Mouse (Mus musculus): ENCODE results near the gene Zfp655. TPM values are rescaled to one million over a fixed set of nuclear protein-coding genes. Genes with fewer than 3 reads are reported as not detected.

Gene Zfp655
- 18.8 and 19.9 TPM in 2 replicates for polyA plus RNA-seq (2015; fragmentation: Nextera tagmentation; extraction: Ambion mirVana)

GRCm38 (mm10) chr5:145231367-145231871 is at the start of gene Zfp655:
Zfp655 (plus strand) TSS chr5:145231715.

GRCm38 (mm10) chr5:145191962-145192361 is 39.6 kb upstream of the Zfp655 start, which contains the start of gene Atp5j2:
Atp5j2 (minus strand) TSS chr5:145192062.

DNA sequence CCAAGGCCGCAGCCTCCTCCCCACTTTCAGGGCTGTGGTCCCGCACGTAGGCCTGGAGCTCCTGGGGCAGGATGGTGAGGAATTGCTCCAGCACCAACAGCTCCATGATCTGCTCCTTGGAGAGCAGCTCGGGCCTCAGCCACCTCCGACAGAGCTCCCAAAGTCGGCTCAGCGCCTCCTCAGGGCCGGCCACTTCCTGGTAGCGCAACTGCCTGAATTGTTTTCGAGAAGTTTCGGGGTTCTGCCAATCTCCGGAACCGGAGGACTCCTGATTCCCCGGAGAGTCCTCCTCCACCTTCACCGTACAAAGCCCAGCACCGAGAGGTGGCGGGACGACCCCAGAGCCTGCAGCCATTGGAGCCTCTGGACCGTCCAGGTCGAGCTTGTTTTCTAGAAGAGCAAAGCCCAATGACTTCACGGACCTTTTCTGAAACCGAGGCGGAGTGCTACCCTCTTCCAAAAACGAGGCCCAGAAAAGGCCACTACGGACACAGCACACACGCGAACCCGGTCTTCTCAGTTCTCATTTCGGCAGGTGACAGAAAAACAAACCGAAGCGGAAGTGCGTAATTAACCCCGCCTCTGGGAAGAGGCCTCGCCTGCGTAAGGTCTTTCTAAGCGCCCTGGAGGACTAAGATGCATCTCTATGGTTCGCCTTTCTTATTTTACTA is 30.1 kb upstream of the Zfp655 start, which contains the start of gene Zkscan14:
Gene Zkscan14, minus strand, starts transcription at position 548 of the 671 bp plus-strand sequence.

GRCm38 (mm10) chr5:145203936-145204691 is 27.4 kb upstream of the Zfp655 start, which contains the start of gene Zkscan5:
Zkscan5 (plus strand) TSS chr5:145204562.

DNA sequence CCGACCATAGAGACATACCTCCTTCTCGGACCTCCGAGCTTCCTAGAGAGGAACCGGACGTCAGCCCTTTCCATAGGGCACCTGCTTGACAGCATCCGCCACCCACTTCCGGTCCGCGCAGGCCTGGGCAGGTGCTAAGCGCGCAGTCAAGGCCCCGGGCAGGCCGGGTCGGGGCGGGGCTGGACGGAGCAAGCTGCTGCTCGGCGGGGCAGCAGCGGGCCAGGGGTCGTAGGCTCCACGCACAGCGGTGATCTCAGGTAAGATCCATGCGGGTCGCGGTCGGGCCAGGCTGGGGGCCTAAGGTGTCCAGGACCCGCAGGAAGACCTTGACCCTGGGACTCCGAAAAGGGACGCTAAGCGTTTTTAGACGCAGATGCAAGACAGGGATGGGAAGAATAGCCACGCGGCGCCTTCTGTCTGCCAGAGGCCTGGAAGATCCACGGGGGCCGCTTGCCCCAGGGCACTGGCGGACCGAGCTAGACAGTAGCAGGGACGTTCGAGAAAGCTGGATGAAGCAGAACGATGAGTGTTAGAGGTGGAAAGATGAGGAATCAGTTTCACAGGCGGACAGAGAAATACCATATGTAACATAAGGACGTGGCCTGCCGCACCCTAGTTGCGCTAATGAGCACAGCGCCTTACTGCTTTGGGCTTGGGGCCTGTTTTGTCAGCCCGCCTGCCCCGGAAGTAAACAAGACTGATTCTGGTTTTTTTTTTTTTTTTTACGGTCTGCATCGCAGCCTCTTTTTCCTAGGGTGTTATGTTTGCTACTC is 49.0 kb downstream of the Zfp655 start, which contains the start of gene Zscan25:
Gene Zscan25, plus strand, starts transcription at position 130 of the 773 bp plus-strand sequence.

Other genes starting within 250 kb of the Zfp655 start
- gene Gm4871, start 199.0 kb upstream of the Zfp655 start, polyA plus RNA-seq (2015; fragmentation: Nextera tagmentation; extraction: Ambion mirVana) = not detected in 2 replicates
- not detected in 2 replicates for gene 1700018F24Rik, start 188.7 kb upstream of the Zfp655 start, polyA plus RNA-seq (2015; fragmentation: Nextera tagmentation; extraction: Ambion mirVana)
- gene Arpc1a, start 147.9 kb upstream of the Zfp655 start, polyA plus RNA-seq (2015; fragmentation: Nextera tagmentation; extraction: Ambion mirVana) = 79.3 and 80.8 TPM in 2 replicates
- gene Kpna7, start 147.7 kb upstream of the Zfp655 start, polyA plus RNA-seq (2015; fragmentation: Nextera tagmentation; extraction: Ambion mirVana) = not detected in 2 replicates
- gene Arpc1b, start 117.5 kb upstream of the Zfp655 start, polyA plus RNA-seq (2015; fragmentation: Nextera tagmentation; extraction: Ambion mirVana) = 274 and 374 TPM in 2 replicates
- gene Pdap1, start 91.5 kb upstream of the Zfp655 start, polyA plus RNA-seq (2015; fragmentation: Nextera tagmentation; extraction: Ambion mirVana) = 69.3 and 76.8 TPM in 2 replicates
- 146 and 156 TPM in 2 replicates for gene Bud31, start 91.4 kb upstream of the Zfp655 start, polyA plus RNA-seq (2015; fragmentation: Nextera tagmentation; extraction: Ambion mirVana)
- 7.5 and 8.8 TPM in 2 replicates for gene Ptcd1, start 64.6 kb upstream of the Zfp655 start, polyA plus RNA-seq (2015; fragmentation: Nextera tagmentation; extraction: Ambion mirVana)
- gene Cpsf4, start 64.5 kb upstream of the Zfp655 start, polyA plus RNA-seq (2015; fragmentation: Nextera tagmentation; extraction: Ambion mirVana) = 33.3 and 37.0 TPM in 2 replicates
- 350 and 356 TPM in 2 replicates for gene Atp5j2, start 39.7 kb upstream of the Zfp655 start, polyA plus RNA-seq (2015; fragmentation: Nextera tagmentation; extraction: Ambion mirVana)
- gene Zkscan14, start 29.8 kb upstream of the Zfp655 start, polyA plus RNA-seq (2015; fragmentation: Nextera tagmentation; extraction: Ambion mirVana) = 8.8 and 8.9 TPM in 2 replicates
- 3.9 and 4.1 TPM in 2 replicates for gene Zkscan5, start 27.2 kb upstream of the Zfp655 start, polyA plus RNA-seq (2015; fragmentation: Nextera tagmentation; extraction: Ambion mirVana)
- gene Zscan25, start 48.8 kb downstream of the Zfp655 start, polyA plus RNA-seq (2015; fragmentation: Nextera tagmentation; extraction: Ambion mirVana) = 0.30 and 0.46 TPM in 2 replicates
- not detected in 2 replicates for gene Cyp3a57, start 113.6 kb downstream of the Zfp655 start, polyA plus RNA-seq (2015; fragmentation: Nextera tagmentation; extraction: Ambion mirVana)
- not detected in 2 replicates for gene Cyp3a16, start 238.0 kb downstream of the Zfp655 start, polyA plus RNA-seq (2015; fragmentation: Nextera tagmentation; extraction: Ambion mirVana)

All from spleen, postnatal 0 days (tissue).